Mouse (Mus musculus) ES-E14 (cell line): Measurements from ENCODE around the gene Vwf.

ENCODE experiments used
- MAFK ChIP-seq: IDR thresholded peaks from 2 replicates; pipeline ENCODE4 v1.6.1; 2014; ENCODE audit warnings: mild to moderate bottlenecking, low read depth, low read length, inconsistent platforms; ENCODE audit not compliant: insufficient read depth
- ZNF384 ChIP-seq: IDR thresholded peaks from 2 replicates; pipeline ENCODE4 v1.6.1; 2012; ENCODE audit warnings: low read depth, low read length, inconsistent platforms

GRCm38 (mm10) chr6:125603234-125603633 lies 56.7 kb downstream of the Vwf start:
- TF ChIP-seq ZNF384 = 0 out of 2 replicates have a peak, but pooled peaks have one; percentile 28
- no peak for TF ChIP-seq MAFK
